Mouse (Mus musculus) yolk sac, embryonic 10.5 days (tissue): ENCODE measurements around the gene Zfhx3.

Experiments
- DNase-seq: peaks from one replicate; pipeline ENCODE4 v3.0.0-alpha.2; 2017; ENCODE audit warnings: low spot score

The Zfhx3 gene

GRCm38 (mm10) chr8:108859983-108860382, 917.5 kb downstream of the Zfhx3 start:
- no peak for DNase-seq

- no peak for DNase-seq
Measured at GRCm38 (mm10) chr8:108863440-108863839, 921.0 kb downstream of the Zfhx3 start.

- no peak for DNase-seq
Measured at GRCm38 (mm10) chr8:108866430-108866829, 924.0 kb downstream of the Zfhx3 start.

GRCm38 (mm10) chr8:108867482-108868258, 925.2 kb downstream of the Zfhx3 start:
- no peak for DNase-seq

- DNase-seq = no peak
Measured at GRCm38 (mm10) chr8:108868259-108869090, 926.0 kb downstream of the Zfhx3 start.

GRCm38 (mm10) chr8:108869420-108869819, 927.0 kb downstream of the Zfhx3 start:
- no peak for DNase-seq

GRCm38 (mm10) chr8:108869935-108870334, 927.5 kb downstream of the Zfhx3 start:
- DNase-seq = no peak

- no peak for DNase-seq
Measured at GRCm38 (mm10) chr8:108870371-108870770, 927.9 kb downstream of the Zfhx3 start.

- no peak for DNase-seq
Measured at GRCm38 (mm10) chr8:108875722-108876121, 933.3 kb downstream of the Zfhx3 start.

- no peak for DNase-seq
Measured at GRCm38 (mm10) chr8:108880101-108880500, 937.7 kb downstream of the Zfhx3 start.

GRCm38 (mm10) chr8:108881336-108881735, 938.9 kb downstream of the Zfhx3 start:
- no peak for DNase-seq

- no peak for DNase-seq
Measured at GRCm38 (mm10) chr8:108882073-108882472, 939.6 kb downstream of the Zfhx3 start.

- no peak for DNase-seq
Measured at GRCm38 (mm10) chr8:108883381-108883780, 940.9 kb downstream of the Zfhx3 start.

GRCm38 (mm10) chr8:108884947-108885346, 942.5 kb downstream of the Zfhx3 start:
- DNase-seq = no peak

- DNase-seq = no peak
Measured at GRCm38 (mm10) chr8:108885450-108885849, 943.0 kb downstream of the Zfhx3 start.

- DNase-seq = no peak
Measured at GRCm38 (mm10) chr8:108885861-108886260, 943.4 kb downstream of the Zfhx3 start.

- DNase-seq = peak; percentile 57
Measured at GRCm38 (mm10) chr8:108886599-108887255, 944.3 kb downstream of the Zfhx3 start.

GRCm38 (mm10) chr8:108887256-108887615, 944.8 kb downstream of the Zfhx3 start:
- no peak for DNase-seq

GRCm38 (mm10) chr8:108887890-108888289, 945.4 kb downstream of the Zfhx3 start:
- DNase-seq = no peak

GRCm38 (mm10) chr8:108888924-108889323, 946.5 kb downstream of the Zfhx3 start:
- DNase-seq = no peak

GRCm38 (mm10) chr8:108889406-108889805, 947.0 kb downstream of the Zfhx3 start:
- no peak for DNase-seq

GRCm38 (mm10) chr8:108894287-108894686, 951.8 kb downstream of the Zfhx3 start:
- DNase-seq = no peak
